In genomic region chr2:68429436-68429835, GRCm38 (mm10) we compare ENCODE assay signal across 15 mouse cellular contexts.
"Had no signal": no experiment of that assay in that cellular context is flagged by ENCODE, and none has a peak within 500 bp of the region (broad histone marks: within the 10 kb centered on the region; RNA-seq: fewer than 3 reads in every experiment).

No protein-coding gene starts in this region.

- H3K9ac ChIP-seq: liver, postnatal 0 days; lung, embryonic 14.5 days; midbrain, embryonic 12.5 days; neural tube, embryonic 12.5 days; stomach, embryonic 15.5 days had no signal

- H3K4me1 ChIP-seq: megakaryocyte, embryonic 14.5 days had no signal

- H3K36me3 ChIP-seq: midbrain, embryonic 12.5 days; neural tube, embryonic 12.5 days; stomach, embryonic 15.5 days had no signal

- H3K27ac ChIP-seq: macrophage; midbrain, embryonic 12.5 days; neural tube, embryonic 12.5 days; stomach, embryonic 15.5 days; stomach, postnatal 0 days had no signal

- ATAC-seq: liver, postnatal 0 days had no signal

- H3K27me3 ChIP-seq: midbrain, embryonic 12.5 days; neural tube, embryonic 12.5 days; stomach, embryonic 15.5 days had no signal

- H3K4me3 ChIP-seq: megakaryocyte, embryonic 14.5 days; midbrain, embryonic 12.5 days; neural tube, embryonic 12.5 days; stomach, embryonic 15.5 days had no signal

- H3K9me3 ChIP-seq: midbrain, embryonic 12.5 days; neural tube, embryonic 12.5 days; stomach, embryonic 15.5 days had no signal

- H3K4me2 ChIP-seq: lung, embryonic 14.5 days; midbrain, embryonic 12.5 days; neural tube, embryonic 12.5 days; stomach, embryonic 15.5 days had no signal

- DNase-seq: liver, postnatal 0 days; lung, embryonic 14.5 days; lung, postnatal 14 days; lung, postnatal 36 days; midbrain, embryonic 14.5 days; right cerebral cortex, postnatal 14 days; thymus, adult 2 months; thymus, postnatal 25 days; thymus, postnatal 4 days had no signal
